Mouse (Mus musculus) adipose tissue, adult 10 weeks (tissue): ENCODE data around the gene Mapk10. TPM values are rescaled to one million over a fixed set of nuclear protein-coding genes. Genes with fewer than 3 reads are reported as not detected.

ENCODE experiments used
- polyA plus RNA-seq: library from polyadenylated mRNA; stranded (reverse); fragments of 350-450 nt; fragmentation: Illumina TruSeq; extraction: RNeasy Lipid Tissue Mini Kit (QIAGEN cat#74804); gene quantifications from one replicate; pipeline ENCODE4 v1.2.3, GENCODE M21; 2014; ENCODE audit warnings: low read depth, low replicate concordance

The Mapk10 gene
- polyA plus RNA-seq = 3.3 TPM

GRCm38 (mm10) chr5:103211101-103211848 lies at the start of gene Mapk10:
Gene Mapk10, minus strand, starts transcription at chr5:103211334.

Other genes starting within 250 kb of the Mapk10 start
- gene Ptpn13, start 213.9 kb upstream of the Mapk10 start, polyA plus RNA-seq = 24.7 TPM